Mouse (Mus musculus) heart, adult 8-10 months (tissue): ENCODE results near the gene Ctdnep1. TPM values are rescaled to one million over a fixed set of nuclear protein-coding genes. Genes with fewer than 3 reads are reported as not detected.

ENCODE experiments used
- DNase-seq: peaks from one replicate; pipeline ENCODE4 v3.0.0; 2022; ENCODE audit warnings: low spot score
- total RNA-seq, 4 experiments: library from RNA; stranded (reverse); gene quantifications; 2 replicates each; pipeline ENCODE4 v1.2.4; 2022

The Ctdnep1 gene
- total RNA-seq, 4 experiments from 2014 or later = 144 to 172 (median 168) TPM

GRCm38 (mm10) chr11:69983377-69983776 is 2.4 kb downstream of the Ctdnep1 start:
- DNase-seq = peak; percentile 46

DNA sequence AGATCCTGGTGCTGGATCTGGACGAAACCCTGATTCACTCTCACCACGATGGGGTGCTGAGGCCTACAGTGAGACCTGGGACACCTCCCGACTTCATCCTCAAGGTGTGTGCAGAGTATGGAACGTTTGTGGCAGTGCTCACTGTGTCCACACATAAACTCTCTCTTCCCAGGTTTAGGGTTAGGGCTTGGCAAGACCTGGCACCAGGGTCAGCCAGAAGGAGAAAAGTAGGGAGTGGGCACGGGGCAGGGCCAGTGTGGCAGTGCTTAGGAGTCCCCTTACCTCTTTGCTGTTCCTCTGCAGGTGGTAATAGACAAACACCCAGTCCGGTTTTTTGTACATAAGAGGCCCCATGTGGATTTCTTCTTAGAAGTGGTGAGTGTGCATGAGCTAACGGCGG is 3.5 kb downstream of the Ctdnep1 start:
- DNase-seq = no peak

DNA sequence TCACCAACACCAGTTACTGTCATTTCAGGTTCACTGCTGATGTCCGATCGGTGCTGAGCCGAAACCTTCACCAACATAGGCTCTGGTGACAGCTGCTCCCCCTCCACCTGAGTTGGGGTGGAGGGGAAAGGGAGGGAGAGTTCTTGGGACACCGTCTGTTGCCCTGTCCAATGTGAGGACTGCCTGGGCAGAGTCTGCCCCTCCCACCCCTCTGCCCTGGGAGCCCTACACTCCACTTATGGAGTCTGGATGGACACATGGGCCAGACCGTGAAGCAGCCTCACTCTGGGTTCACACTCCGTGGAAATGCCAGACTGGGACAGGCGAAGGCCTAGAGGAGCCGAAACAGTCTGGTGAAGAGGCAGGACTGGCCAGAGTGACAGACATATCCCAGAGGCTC is 9.0 kb downstream of the Ctdnep1 start:
- no peak for DNase-seq

DNA sequence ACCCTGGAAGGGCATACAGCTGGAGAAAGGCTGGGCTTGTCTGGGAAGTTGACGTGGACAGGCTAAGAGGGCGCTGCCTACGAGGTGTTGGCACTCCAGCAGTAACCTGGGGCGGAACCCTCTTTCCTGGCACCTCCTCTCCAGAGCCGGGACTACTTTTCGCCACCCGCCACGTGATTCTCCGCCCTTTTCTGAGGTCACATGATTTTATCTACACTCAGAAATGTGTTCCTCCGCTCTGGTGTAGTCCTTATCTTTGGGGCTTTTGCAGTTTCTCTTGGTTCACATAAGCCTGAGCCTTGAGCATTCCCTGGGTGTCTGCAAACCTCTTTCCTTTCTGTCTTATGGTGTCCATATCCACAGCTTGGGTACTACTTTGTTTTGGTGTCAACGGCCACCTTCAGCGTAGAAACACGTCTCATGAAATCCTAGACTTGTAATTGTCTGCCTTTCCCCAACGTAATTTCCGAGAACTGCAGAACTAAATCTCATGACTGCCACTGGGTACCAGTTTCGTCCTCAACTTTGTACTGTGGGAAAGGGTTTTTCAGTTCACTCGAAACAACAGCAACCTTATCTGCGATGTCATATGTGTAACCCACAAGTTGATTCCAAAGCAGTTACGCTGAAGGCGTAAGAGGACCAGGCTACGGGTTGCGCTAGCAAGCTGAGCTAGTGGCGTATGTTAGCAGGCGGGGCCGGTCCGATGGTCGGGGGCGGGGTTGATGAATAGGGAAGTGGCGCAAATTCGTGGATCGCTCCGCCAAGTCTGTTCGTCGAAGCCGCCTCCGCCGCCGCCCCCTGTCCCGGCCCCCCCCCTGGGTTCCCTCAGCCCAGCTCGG is 10.1 kb downstream of the Ctdnep1 start, which contains the start of gene Gabarap:
Gene Gabarap, plus strand, starts transcription at position 294 of the 842 bp plus-strand sequence.
- peak; percentile 98 for DNase-seq

DNA sequence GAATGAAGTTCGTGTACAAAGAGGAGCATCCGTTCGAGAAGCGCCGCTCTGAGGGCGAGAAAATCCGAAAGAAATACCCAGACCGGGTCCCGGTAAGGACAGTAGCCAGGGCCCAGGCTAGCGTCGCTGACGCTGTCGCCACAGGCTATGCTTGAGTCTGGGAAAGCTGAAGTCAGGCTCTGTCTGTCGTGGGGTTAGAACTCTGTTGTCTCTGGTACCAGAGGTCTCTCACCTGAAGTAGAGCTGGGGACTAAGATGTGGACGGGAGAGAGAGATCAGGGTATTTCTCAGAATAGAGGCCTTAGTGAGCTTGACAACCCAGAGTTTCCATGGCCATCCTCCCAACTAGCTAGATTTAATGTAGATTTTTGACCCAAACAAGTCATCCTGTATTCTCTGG is 10.8 kb downstream of the Ctdnep1 start:
- no peak for DNase-seq

GRCm38 (mm10) chr11:69992396-69992795 is 11.4 kb downstream of the Ctdnep1 start:
- DNase-seq = no peak

- DNase-seq = no peak
Observed at GRCm38 (mm10) chr11:69992932-69993331, 12.0 kb downstream of the Ctdnep1 start.

DNA sequence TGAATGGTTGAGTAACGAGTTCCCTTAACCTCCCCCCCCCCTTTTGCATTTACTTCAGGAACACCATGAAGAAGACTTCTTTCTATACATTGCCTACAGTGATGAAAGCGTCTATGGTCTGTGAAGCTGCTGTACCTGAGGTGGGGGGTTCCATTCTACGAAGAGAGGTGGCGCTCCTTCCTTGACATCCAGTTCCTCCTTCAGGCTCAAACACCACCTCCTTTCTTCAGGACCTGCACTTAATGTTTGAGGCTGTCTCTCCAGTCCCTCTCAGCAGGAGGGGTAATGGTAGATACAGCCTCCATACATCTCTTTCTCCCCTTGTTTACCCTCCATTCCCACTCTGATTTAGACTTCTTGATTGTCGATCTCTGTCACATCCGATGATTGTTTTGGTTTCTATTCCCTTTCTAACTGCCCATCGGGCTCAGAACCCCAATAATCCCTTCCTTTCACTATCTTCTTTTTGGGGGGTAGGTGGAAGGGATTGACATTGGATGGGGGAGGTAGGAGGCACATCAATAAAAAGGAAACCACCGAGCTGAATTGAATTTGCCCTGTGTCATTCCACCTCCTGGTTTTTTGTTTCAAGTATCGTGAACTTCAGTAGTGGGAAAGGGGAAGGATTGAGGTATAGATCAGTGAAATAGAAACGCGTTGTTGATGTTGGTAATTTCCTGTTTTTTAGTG is 13.6 kb downstream of the Ctdnep1 start:
- no peak for DNase-seq

GRCm38 (mm10) chr11:69995391-69995960 is 14.5 kb downstream of the Ctdnep1 start, which contains the start of gene Phf23:
Phf23 (plus strand) TSS chr11:69995777.
- peak; percentile 99 for DNase-seq

GRCm38 (mm10) chr11:69996161-69997061 is 15.5 kb downstream of the Ctdnep1 start:
- DNase-seq = no peak

DNA sequence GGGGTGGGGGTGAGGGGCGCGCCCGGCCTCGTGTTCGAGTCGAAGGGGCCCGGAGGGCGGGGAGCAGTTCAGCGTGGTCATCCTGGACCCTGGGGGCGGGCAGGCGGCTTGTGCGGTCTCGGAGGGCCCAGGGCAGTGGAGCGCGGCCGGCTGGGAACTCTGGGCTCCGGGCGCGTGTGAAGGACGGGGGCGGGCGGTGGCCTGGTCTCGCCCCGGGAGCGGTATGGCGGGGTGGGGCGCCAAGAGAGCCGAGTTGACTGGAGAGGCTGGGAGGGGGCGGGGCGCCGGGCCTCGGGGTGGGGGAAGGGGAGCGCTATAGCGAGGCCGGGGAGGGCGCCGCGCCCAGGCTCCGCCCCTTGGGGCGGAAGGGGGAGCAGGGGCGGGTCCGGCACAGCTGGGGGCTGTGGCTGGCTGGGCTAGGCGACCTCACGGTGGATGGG is 16.1 kb downstream of the Ctdnep1 start:
- peak; percentile 82 for DNase-seq

DNA sequence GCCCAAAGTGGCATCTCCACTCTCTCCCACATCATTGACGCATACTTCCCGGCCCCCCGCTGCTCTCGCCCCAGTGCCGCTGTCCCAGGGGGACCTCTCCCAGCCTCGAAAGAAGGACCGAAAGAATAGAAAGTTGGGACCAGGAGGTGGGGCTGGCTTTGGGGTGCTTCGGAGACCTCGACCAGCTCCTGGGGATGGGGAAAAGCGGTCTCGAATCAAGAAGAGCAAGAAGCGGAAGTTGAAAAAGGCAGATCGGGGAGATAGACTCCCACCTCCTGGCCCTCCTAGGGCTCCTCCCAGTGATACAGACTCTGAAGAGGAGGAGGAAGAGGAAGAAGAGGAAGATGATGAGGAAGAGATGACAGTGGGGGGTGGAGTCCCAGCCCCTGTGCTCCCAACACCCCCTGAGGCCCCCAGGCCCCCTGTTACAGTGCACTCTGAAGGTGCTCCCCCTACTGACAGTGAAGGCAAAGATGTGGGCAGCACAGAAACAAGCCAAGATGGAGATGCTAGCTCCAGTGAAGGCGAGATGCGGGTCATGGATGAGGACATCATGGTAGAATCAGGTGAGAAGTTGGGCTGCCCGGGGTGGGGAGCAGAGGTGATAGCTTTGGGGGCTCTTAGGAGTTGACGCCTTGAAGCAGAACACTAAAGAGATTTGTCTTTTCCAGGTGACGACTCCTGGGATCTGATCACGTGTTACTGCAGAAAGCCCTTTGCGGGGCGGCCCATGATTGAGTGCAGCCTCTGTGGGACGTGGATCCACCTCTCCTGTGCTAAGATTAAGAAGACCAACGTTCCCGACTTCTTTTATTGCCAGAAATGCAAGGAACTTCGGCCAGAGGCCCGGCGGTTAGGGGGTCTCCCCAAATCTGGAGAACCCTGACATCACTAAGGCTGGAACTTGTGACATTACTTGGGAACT is 17.9 kb downstream of the Ctdnep1 start:
- no peak for DNase-seq

GRCm38 (mm10) chr11:69999666-70000065 is 18.7 kb downstream of the Ctdnep1 start:
- no peak for DNase-seq

DNA sequence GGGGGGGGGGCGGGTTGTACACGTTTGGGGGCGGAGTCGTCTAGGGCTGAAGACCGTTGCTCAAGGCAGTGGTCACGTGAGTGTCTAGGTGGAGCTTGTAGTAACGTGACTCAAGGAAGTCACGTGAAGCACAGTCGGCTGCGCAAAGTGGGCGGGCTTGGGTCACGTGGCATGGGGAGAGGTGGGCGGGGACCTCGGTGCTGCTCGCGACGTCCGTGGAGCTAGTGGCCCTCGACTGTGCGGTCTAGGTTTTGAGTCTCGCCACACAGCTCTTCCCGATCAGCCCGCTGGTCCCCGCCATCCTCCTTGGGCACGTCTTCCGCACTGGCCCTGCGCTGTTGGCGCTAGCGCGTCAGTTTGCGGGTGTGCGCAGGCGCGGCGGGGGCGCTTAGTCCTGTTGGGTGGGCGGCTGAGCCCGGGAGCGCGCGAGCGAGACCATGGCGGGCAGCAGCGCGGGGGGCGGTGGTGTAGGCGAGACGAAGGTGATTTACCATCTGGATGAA is 19.5 kb downstream of the Ctdnep1 start, which contains the start of gene Dvl2:
Gene Dvl2, plus strand, starts transcription at position 200 of the 503 bp plus-strand sequence.
- DNase-seq = peak; percentile 91

DNA sequence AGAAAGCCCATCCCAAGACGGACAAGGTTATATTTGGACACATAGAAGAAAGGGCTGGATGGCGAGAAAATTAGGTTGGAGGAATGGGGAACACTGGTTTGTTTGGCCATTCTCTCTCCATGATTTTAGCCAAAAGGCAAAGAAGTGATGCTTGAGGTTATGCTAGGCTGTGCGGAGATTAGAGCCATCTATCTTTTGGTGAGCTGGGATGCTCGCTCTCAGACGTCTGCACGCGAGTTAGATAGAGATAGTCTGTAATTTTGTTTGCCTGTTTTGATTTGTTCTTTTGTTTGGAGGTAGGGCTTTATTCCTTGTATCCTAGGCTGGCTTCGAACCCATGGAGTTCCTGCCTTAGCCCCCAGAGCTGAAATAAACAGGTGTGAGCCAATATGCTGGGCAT is 20.2 kb downstream of the Ctdnep1 start:
- no peak for DNase-seq

DNA sequence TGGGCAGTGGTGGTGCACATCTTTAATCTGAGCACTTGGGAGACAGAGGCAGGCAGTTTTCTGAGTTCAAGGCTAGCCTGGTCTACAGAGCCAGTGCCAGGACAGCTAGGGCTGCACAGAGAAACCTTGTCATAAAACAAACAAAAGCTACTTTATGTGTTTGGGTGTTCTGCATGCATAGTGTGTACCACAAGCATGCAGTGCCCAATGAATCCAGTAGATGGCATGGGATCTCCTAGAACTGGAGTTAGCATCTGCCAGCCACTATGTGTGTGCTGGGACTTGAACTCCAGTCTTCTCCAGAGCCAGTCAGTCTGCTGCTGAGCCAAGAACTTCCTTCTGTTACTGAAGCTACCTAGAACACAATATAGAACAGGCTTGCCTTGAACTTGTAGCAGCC is 20.9 kb downstream of the Ctdnep1 start:
- DNase-seq = no peak

DNA sequence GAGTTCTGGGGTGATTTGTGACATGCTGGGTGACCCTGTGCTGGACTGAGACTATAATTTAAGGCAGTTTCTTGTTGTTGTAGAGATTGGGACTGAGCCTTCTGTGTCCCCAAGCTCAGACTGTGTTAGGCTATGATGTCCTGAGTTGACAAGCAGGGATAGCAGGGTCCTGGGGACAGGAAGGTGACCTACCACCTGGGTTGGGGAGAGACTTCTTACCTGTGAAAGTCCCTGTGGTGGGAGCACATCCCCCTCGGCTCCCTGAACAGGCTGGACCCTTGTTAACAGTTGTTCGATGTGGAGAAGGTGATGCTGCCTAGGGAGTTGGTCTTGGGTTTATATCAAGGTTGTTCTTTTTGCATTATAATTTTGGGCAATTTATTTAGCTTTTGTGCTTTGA is 21.5 kb downstream of the Ctdnep1 start:
- no peak for DNase-seq

DNA sequence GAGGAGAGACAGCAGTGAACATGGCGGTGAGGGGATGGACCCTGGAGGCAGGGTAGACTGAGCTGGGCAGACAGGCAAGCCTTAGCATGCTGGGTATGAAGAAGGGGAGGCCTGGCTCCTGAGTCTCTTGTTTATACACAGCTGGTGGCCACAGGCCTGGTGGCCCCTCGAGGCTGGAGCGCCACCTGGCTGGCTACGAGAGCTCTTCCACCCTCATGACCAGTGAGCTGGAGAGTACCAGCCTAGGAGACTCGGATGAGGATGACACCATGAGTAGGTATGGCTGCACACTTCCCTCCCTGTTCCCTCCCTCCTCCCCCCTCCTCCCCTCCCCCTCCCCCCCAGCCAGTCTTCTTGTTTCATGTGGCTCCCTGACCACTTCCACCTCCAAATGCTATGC is 24.6 kb downstream of the Ctdnep1 start:
- no peak for DNase-seq

GRCm38 (mm10) chr11:70010033-70010432 is 29.1 kb downstream of the Ctdnep1 start:
- DNase-seq = no peak

DNA sequence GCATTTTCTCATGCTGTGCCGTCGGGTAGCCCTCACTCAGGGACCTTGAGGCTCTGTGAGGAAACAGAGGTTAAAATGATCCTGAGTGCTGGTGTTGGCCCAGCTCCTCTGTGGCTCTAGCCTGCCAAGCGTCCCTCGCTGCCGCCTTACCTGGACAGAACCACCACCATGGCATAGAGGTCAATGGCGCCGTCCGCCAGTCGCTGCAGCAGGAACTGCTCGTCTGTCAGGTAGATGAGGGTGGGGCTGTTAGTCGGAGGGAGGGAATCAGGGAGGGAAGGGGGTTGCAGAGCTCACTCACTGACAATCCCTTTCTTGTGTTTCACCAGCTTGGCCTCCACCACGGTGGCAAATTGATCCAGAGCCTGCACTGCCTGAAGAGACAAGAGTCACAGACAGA is 29.6 kb downstream of the Ctdnep1 start:
- DNase-seq = no peak
